Mouse (Mus musculus) CD4-positive, CD25-positive, alpha-beta regulatory T cell, adult 2 months (primary cell): Measurements from ENCODE around the gene Plpp7.

Experiments
- DNase-seq: peaks from one replicate; pipeline ENCODE4 v3.0.0-alpha.2; 2012; ENCODE audit warnings: low read depth, low spot score

The Plpp7 gene

GRCm38 (mm10) chr2:32139377-32139776 lies 44.0 kb downstream of the Plpp7 start:
- DNase-seq: no peak

GRCm38 (mm10) chr2:32140498-32140934 lies 45.2 kb downstream of the Plpp7 start:
- DNase-seq: no peak

- DNase-seq: no peak
These were observed 46.3 kb downstream of the Plpp7 start for GRCm38 (mm10) chr2:32141602-32142001.

GRCm38 (mm10) chr2:32142368-32142767 lies 47.0 kb downstream of the Plpp7 start:
- DNase-seq: no peak

GRCm38 (mm10) chr2:32144633-32145032 lies 49.3 kb downstream of the Plpp7 start:
- DNase-seq: no peak

GRCm38 (mm10) chr2:32146617-32147162 lies 51.4 kb downstream of the Plpp7 start:
- no peak for DNase-seq

- no peak for DNase-seq
These were observed 54.8 kb downstream of the Plpp7 start for GRCm38 (mm10) chr2:32150135-32150534.

GRCm38 (mm10) chr2:32150562-32150923 lies 55.2 kb downstream of the Plpp7 start:
- DNase-seq: no peak

GRCm38 (mm10) chr2:32150924-32151659 lies 55.8 kb downstream of the Plpp7 start, which contains the start of gene Prrc2b:
Gene Prrc2b, plus strand, starts transcription at chr2:32151082.
- peak; percentile 87 for DNase-seq

- DNase-seq: peak; percentile 64
These were observed 56.5 kb downstream of the Plpp7 start for GRCm38 (mm10) chr2:32151660-32152366.

GRCm38 (mm10) chr2:32152367-32153034 lies 57.2 kb downstream of the Plpp7 start:
- DNase-seq: no peak

- peak; percentile 46 for DNase-seq
These were observed 57.9 kb downstream of the Plpp7 start for GRCm38 (mm10) chr2:32153041-32153790.

GRCm38 (mm10) chr2:32153791-32154119 lies 58.4 kb downstream of the Plpp7 start:
- DNase-seq: no peak

GRCm38 (mm10) chr2:32154334-32154997 lies 59.1 kb downstream of the Plpp7 start:
- no peak for DNase-seq

GRCm38 (mm10) chr2:32154998-32155541 lies 59.7 kb downstream of the Plpp7 start:
- DNase-seq: peak; percentile 32

GRCm38 (mm10) chr2:32155614-32156013 lies 60.3 kb downstream of the Plpp7 start:
- peak; percentile 76 for DNase-seq

- no peak for DNase-seq
These were observed 61.3 kb downstream of the Plpp7 start for GRCm38 (mm10) chr2:32156645-32157044.

GRCm38 (mm10) chr2:32157328-32157727 lies 62.0 kb downstream of the Plpp7 start:
- DNase-seq: no peak

- DNase-seq: peak; percentile 51
These were observed 63.4 kb downstream of the Plpp7 start for GRCm38 (mm10) chr2:32158616-32159239.
